Mouse (Mus musculus): ENCODE results near the gene Pdlim1.
"Not testable (repeated sequence)": the region's sequence is repeated elsewhere in the genome, so short reads cannot be mapped to it uniquely, and the experiment has no call there.

The Pdlim1 gene

GRCm38 (mm10) chr19:40240838-40241689 lies 30.6 kb downstream of the Pdlim1 start:
- DNase-seq (ENCODE audit: low spot score in 2 of 2) = no peak

- no peak for DNase-seq (ENCODE audit: low spot score in 2 of 2)
These were observed 31.3 kb downstream of the Pdlim1 start for GRCm38 (mm10) chr19:40240360-40240759.

GRCm38 (mm10) chr19:40238175-40238850 lies 33.3 kb downstream of the Pdlim1 start:
- no peak for DNase-seq (ENCODE audit: low spot score in 2 of 2)

- DNase-seq (ENCODE audit: low spot score in 2 of 2) = no peak
These were observed 39.1 kb downstream of the Pdlim1 start for GRCm38 (mm10) chr19:40232560-40232959.

- no peak for DNase-seq (ENCODE audit: low spot score in 2 of 2)
These were observed 39.7 kb downstream of the Pdlim1 start for GRCm38 (mm10) chr19:40231825-40232541.

- DNase-seq (ENCODE audit: low spot score in 2 of 2) = no peak
These were observed 40.4 kb downstream of the Pdlim1 start for GRCm38 (mm10) chr19:40231074-40231738.

- no peak for DNase-seq (ENCODE audit: low spot score in 2 of 2)
These were observed 45.0 kb downstream of the Pdlim1 start for GRCm38 (mm10) chr19:40226516-40227151.

GRCm38 (mm10) chr19:40225761-40226110 lies 45.9 kb downstream of the Pdlim1 start:
- no peak for DNase-seq (ENCODE audit: low spot score in 2 of 2)

GRCm38 (mm10) chr19:40225102-40225760 lies 46.4 kb downstream of the Pdlim1 start:
- DNase-seq (ENCODE audit: low spot score in 2 of 2) = peak in 1 of 2 experiments; percentile 59

- DNase-seq (ENCODE audit: low spot score in 2 of 2) = not testable (repeated sequence)
These were observed 49.3 kb downstream of the Pdlim1 start for GRCm38 (mm10) chr19:40222307-40222706.

- no peak for DNase-seq (ENCODE audit: low spot score in 2 of 2)
These were observed 50.8 kb downstream of the Pdlim1 start for GRCm38 (mm10) chr19:40220878-40221277.

GRCm38 (mm10) chr19:40202947-40203346 lies 68.7 kb downstream of the Pdlim1 start:
- not testable (repeated sequence) for DNase-seq (ENCODE audit: low spot score in 2 of 2)

- DNase-seq (ENCODE audit: low spot score in 2 of 2) = no peak
These were observed 81.0 kb downstream of the Pdlim1 start for GRCm38 (mm10) chr19:40190596-40190995.

GRCm38 (mm10) chr19:40187160-40187559 lies 84.5 kb downstream of the Pdlim1 start, which contains the start of gene Cyp2c70:
Cyp2c70 (minus strand) TSS chr19:40187333.
- DNase-seq (ENCODE audit: low spot score in 2 of 2) = no peak

GRCm38 (mm10) chr19:40183600-40183999 lies 88.0 kb downstream of the Pdlim1 start:
- no peak for DNase-seq (ENCODE audit: low spot score in 2 of 2)

GRCm38 (mm10) chr19:40178311-40178710 lies 93.3 kb downstream of the Pdlim1 start:
- no peak for DNase-seq (ENCODE audit: low spot score in 2 of 2)

All from thymus, postnatal 10 days (tissue).